Mouse (Mus musculus) erythroblast, embryonic 14.5 days (primary cell): ENCODE data around the gene Sorbs1.

Experiments used
- GATA1 ChIP-seq: IDR thresholded peaks from 2 replicates; pipeline ENCODE4 v1.6.1; 2012; ENCODE audit warnings: low read length, inconsistent platforms, mixed read lengths
- TAL1 ChIP-seq: IDR thresholded peaks from 3 replicates; pipeline ENCODE4 v1.6.1; 2012; ENCODE audit warnings: low read length, inconsistent platforms, mixed read lengths

DNA sequence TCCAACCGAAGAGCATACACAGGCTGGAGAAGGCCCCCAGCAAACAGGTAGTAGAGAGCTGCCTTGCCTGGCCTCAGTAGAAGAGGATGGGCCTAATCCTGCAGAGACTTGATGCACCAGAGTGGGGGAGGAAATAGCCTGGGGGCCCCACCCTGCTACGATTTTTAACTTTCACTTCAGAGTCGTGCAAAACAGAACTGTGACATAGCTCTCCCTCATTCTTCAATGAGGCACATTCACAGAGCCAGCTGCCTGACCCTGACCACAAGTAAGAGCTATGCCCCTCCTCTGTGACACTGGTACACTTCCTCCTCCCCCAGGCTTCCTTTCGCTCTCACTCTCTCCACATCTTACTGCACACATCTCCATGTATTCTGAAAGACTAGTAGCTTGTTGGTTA, 256.2 kb downstream of the Sorbs1 start:
- TF ChIP-seq TAL1 (no peak), GATA1 (no peak)
